Mouse (Mus musculus) intestine, postnatal 0 days (tissue): Measurements from ENCODE around the gene Nfs1. TPM values are rescaled to one million over a fixed set of nuclear protein-coding genes. Genes with fewer than 3 reads are reported as not detected.

ENCODE experiments used
- ATAC-seq: fragments of 200-750 bp; cut with Nextera tagmentation; 2 replicates; pipeline ENCODE4 v1.8.0; 2017; ENCODE audit warnings: mild to moderate bottlenecking, moderate TSS enrichment, moderate library complexity
- H3K27ac ChIP-seq: fragments of 300-500 bp; sonication (generic); 2 replicates; pipeline ENCODE4 v1.5.1; 2014; ENCODE audit warnings: mild to moderate bottlenecking, low read depth, low read length, moderate library complexity
- H3K27me3 ChIP-seq: fragments of 300-500 bp; sonication (generic); replicated peaks from 2 replicates; pipeline ENCODE4 v1.6.1; 2014; ENCODE audit warnings: low read length, mixed read lengths; ENCODE audit not compliant: control insufficient read depth, insufficient read depth
- H3K36me3 ChIP-seq: fragments of 300-500 bp; sonication (generic); 2 replicates; pipeline ENCODE4 v1.6.1; 2014; ENCODE audit warnings: mild to moderate bottlenecking, moderate library complexity; ENCODE audit not compliant: control insufficient read depth, insufficient read depth
- H3K4me1 ChIP-seq: fragments of 300-500 bp; sonication (generic); replicated peaks from 2 replicates; pipeline ENCODE4 v1.6.1; 2014; ENCODE audit warnings: antibody characterized with exemption, low read length, mixed read lengths; ENCODE audit not compliant: control insufficient read depth, insufficient read depth
- H3K4me2 ChIP-seq: fragments of 300-500 bp; sonication (generic); replicated peaks from 2 replicates; pipeline ENCODE4 v1.6.1; 2014; ENCODE audit warnings: low read depth, mild to moderate bottlenecking, moderate library complexity
- H3K4me3 ChIP-seq: fragments of 300-500 bp; sonication (generic); 2 replicates; pipeline ENCODE4 v1.5.1; 2014; ENCODE audit warnings: low read depth, low read length
- H3K9ac ChIP-seq: fragments of 300-500 bp; sonication (generic); 2 replicates; pipeline ENCODE4 v1.6.1; 2014; ENCODE audit warnings: mild to moderate bottlenecking, low read depth, low read length
- H3K9me3 ChIP-seq: fragments of 300-500 bp; sonication (generic); 2 replicates; pipeline ENCODE4 v1.6.1; 2016; ENCODE audit warnings: mixed run types; ENCODE audit not compliant: control insufficient read depth
- CTCF ChIP-seq: sonication (generic); IDR thresholded peaks from 2 replicates; pipeline ENCODE4 v1.5.1; 2016; ENCODE audit warnings: low read depth, mild to moderate bottlenecking, control low read depth, antibody characterized with exemption, moderate library complexity
- WGBS: fragments of 180-500 bp; shearing (Covaris S2); extraction: QIAGEN DNeasy Blood & Tissue Kit; methylation state at CpG from one replicate; pipeline ENCODE4 v1.1.7; 2014; 5-methylcytosine and 5-hydroxymethylcytosine counted together
- polyA plus RNA-seq: library from polyadenylated mRNA; unstranded; fragments of >200 nt; fragmentation: Nextera tagmentation; extraction: Ambion mirVana; gene quantifications from 2 replicates; pipeline ENCODE4 v1.2.1, GENCODE M21; 2015

Gene Nfs1
- polyA plus RNA-seq, 1 experiment from 2014 or later: 41.1 TPM

- Histone ChIP-seq H3K4me3 (no peak overlapping the region), H3K36me3 (peaks cover 4% of the 10 kb centered on the region; the same call in 1 of the 2 replicates), H3K9ac (no peak overlapping the region), H3K27me3 (no peaks in the 10 kb centered on the region), H3K4me1 (no peaks in the 10 kb centered on the region), H3K27ac (no peak overlapping the region), H3K4me2 (no peak overlapping the region), H3K9me3 (no peaks in the 10 kb centered on the region)
- 96% methylated on average over 1 of the region's 1 CpGs for WGBS
- TF ChIP-seq CTCF: no peak
- ATAC-seq: no peak
Measured at GRCm38 (mm10) chr2:156089799-156090198, 54.2 kb downstream of the Nfs1 start.

GRCm38 (mm10) chr2:156087391-156088110 is 56.4 kb downstream of the Nfs1 start:
- H3K27me3 ChIP-seq: no peaks in the 10 kb centered on the region
- TF ChIP-seq CTCF: no peak
- WGBS: 83% methylated on average over 7 of the region's 7 CpGs

GRCm38 (mm10) chr2:156084541-156084940 is 59.4 kb downstream of the Nfs1 start:
- H3K9me3 ChIP-seq: no peaks in the 10 kb centered on the region
- WGBS: 81% methylated on average over 3 of the region's 3 CpGs
- H3K4me1 ChIP-seq: no peaks in the 10 kb centered on the region
- H3K4me2 ChIP-seq: no peak overlapping the region
- no peak for TF ChIP-seq CTCF
- H3K27me3 ChIP-seq: no peaks in the 10 kb centered on the region
- ATAC-seq: no peak
- no peak overlapping the region for H3K9ac ChIP-seq
- no peak overlapping the region for H3K4me3 ChIP-seq
- no peak overlapping the region for H3K27ac ChIP-seq
- H3K36me3 ChIP-seq: peaks cover 1% of the 10 kb centered on the region; the same call in 1 of the 2 replicates

More at GRCm38 (mm10) chr2:156087391-156088110, 56.4 kb downstream of the Nfs1 start:
- peaks cover 4% of the 10 kb centered on the region; the same call in 1 of the 2 replicates for H3K36me3 ChIP-seq
- no peak overlapping the region for H3K4me3 ChIP-seq
- H3K4me1 ChIP-seq: no peaks in the 10 kb centered on the region
- H3K9ac ChIP-seq: no peak overlapping the region
- H3K9me3 ChIP-seq: no peaks in the 10 kb centered on the region
- no peak for ATAC-seq
- H3K4me2 ChIP-seq: no peak overlapping the region
- H3K27ac ChIP-seq: no peak overlapping the region

- Histone ChIP-seq H3K4me2 (no peak overlapping the region), H3K27ac (no peak overlapping the region), H3K9me3 (no peaks in the 10 kb centered on the region), H3K4me1 (no peaks in the 10 kb centered on the region), H3K36me3 (peaks cover 34% of the 10 kb centered on the region), H3K27me3 (no peaks in the 10 kb centered on the region), H3K4me3 (no peak overlapping the region), H3K9ac (no peak overlapping the region)
- no peak for TF ChIP-seq CTCF
- 78% methylated on average over 7 of the region's 7 CpGs for WGBS
- no peak for ATAC-seq
Measured at GRCm38 (mm10) chr2:156080391-156080790, 63.6 kb downstream of the Nfs1 start.

GRCm38 (mm10) chr2:156079674-156080073 is 64.3 kb downstream of the Nfs1 start:
- H3K4me1 ChIP-seq: no peaks in the 10 kb centered on the region
- WGBS: 27% methylated on average over 4 of the region's 4 CpGs
- H3K4me3 ChIP-seq: no peak overlapping the region
- TF ChIP-seq CTCF: no peak
- H3K27ac ChIP-seq: no peak overlapping the region
- ATAC-seq: no peak
- peaks cover 40% of the 10 kb centered on the region for H3K36me3 ChIP-seq
- H3K27me3 ChIP-seq: no peaks in the 10 kb centered on the region
- H3K9me3 ChIP-seq: no peaks in the 10 kb centered on the region
- no peak overlapping the region for H3K4me2 ChIP-seq
- no peak overlapping the region for H3K9ac ChIP-seq

- Histone ChIP-seq H3K4me1 (no peaks in the 10 kb centered on the region), H3K9me3 (no peaks in the 10 kb centered on the region), H3K9ac (no peak overlapping the region), H3K4me2 (no peak overlapping the region), H3K36me3 (peaks cover 45% of the 10 kb centered on the region), H3K4me3 (no peak overlapping the region), H3K27ac (no peak overlapping the region), H3K27me3 (no peaks in the 10 kb centered on the region)
- no peak for TF ChIP-seq CTCF
- ATAC-seq: no peak
- 81% methylated on average over 8 of the region's 8 CpGs for WGBS
Measured at GRCm38 (mm10) chr2:156079183-156079560, 64.8 kb downstream of the Nfs1 start.
